Mouse (Mus musculus): ENCODE measurements at regions not wholly inside any gene's neighbourhood (a gene's known extent, or its start where the extent isn't known, plus 50 kb on each side); places are given as distances from the start of the nearest gene placed in this dataset.

- TF ChIP-seq CTCF (IDR thresholded peaks at IDR 0.05; ENCODE audit: control insufficient read depth, insufficient read depth, insufficient read length) (no peak), USF1 (IDR thresholded peaks at IDR 0.05; ENCODE audit: low read depth) (no peak)
Measured at GRCm38 (mm10) chr11:84667711-84668110, 142.4 kb upstream of the Lhx1 start.

Data from C2C12 (cell line).